Comparison of ENCODE assay signal across 32 mouse cellular contexts in the genomic region with DNA sequence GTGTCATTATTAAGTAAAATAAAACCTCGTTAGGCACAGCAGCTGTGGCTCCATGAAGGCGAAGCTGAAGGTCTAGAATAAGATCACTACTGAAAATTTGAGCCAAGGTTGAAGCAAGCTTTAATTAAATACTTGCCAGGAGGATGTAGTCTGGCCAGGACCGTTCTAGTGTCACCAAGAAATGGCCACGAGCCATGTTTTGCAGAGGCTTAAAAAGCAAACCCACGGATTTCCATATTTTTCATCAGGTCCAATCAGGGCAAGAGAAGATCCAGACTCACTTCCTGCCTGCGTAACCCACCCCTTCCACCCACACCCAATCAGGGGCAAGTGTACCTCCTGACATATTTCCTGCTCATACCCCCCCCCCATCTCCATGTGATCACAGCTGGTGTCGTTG.
"Had no signal": no experiment of that assay in that cellular context is flagged by ENCODE, and none has a peak within 500 bp of the region (broad histone marks: within the 10 kb centered on the region; RNA-seq: fewer than 3 reads in every experiment).

No protein-coding gene starts in this region.

- H3K4me1 ChIP-seq: limb, embryonic 10.5 days; limb, embryonic 12.5 days; limb, embryonic 13.5 days; limb, embryonic 15.5 days; liver, embryonic 12.5 days; liver, embryonic 13.5 days; liver, embryonic 15.5 days; lung, embryonic 15.5 days; megakaryocyte, embryonic 14.5 days; midbrain, embryonic 10.5 days; midbrain, embryonic 12.5 days; midbrain, embryonic 13.5 days; midbrain, embryonic 15.5 days; neural tube, embryonic 12.5 days had no signal

- H3K4me3 ChIP-seq: limb, embryonic 10.5 days; limb, embryonic 12.5 days; limb, embryonic 13.5 days; limb, embryonic 15.5 days; liver, embryonic 12.5 days; liver, embryonic 13.5 days; liver, embryonic 15.5 days; lung, embryonic 15.5 days; megakaryocyte, embryonic 14.5 days; midbrain, embryonic 10.5 days; midbrain, embryonic 12.5 days; midbrain, embryonic 13.5 days; midbrain, embryonic 15.5 days; myocyte; neural tube, embryonic 12.5 days had no signal

- H3K9ac ChIP-seq: limb, embryonic 12.5 days; limb, embryonic 13.5 days; limb, embryonic 15.5 days; liver, embryonic 12.5 days; liver, embryonic 13.5 days; liver, embryonic 14.5 days; liver, embryonic 15.5 days; liver, postnatal 0 days; lung, embryonic 14.5 days; lung, embryonic 15.5 days; midbrain, embryonic 12.5 days; midbrain, embryonic 13.5 days; midbrain, embryonic 15.5 days; neural tube, embryonic 12.5 days had no signal

- H3K4me2 ChIP-seq: limb, embryonic 12.5 days; limb, embryonic 13.5 days; limb, embryonic 15.5 days; liver, embryonic 11.5 days; liver, embryonic 12.5 days; liver, embryonic 13.5 days; liver, embryonic 15.5 days; lung, embryonic 14.5 days; lung, embryonic 15.5 days; midbrain, embryonic 11.5 days; midbrain, embryonic 12.5 days; midbrain, embryonic 13.5 days; midbrain, embryonic 15.5 days; neural tube, embryonic 12.5 days had no signal

- ATAC-seq: liver, embryonic 12.5 days; liver, postnatal 0 days; lung, postnatal 0 days; midbrain, embryonic 13.5 days; midbrain, embryonic 15.5 days; midbrain, embryonic 16.5 days had no signal

- H3K36me3 ChIP-seq: limb, embryonic 10.5 days; limb, embryonic 12.5 days; limb, embryonic 13.5 days; limb, embryonic 15.5 days; liver, embryonic 12.5 days; liver, embryonic 13.5 days; liver, embryonic 15.5 days; lung, embryonic 15.5 days; midbrain, embryonic 10.5 days; midbrain, embryonic 12.5 days; midbrain, embryonic 13.5 days; midbrain, embryonic 15.5 days; neural tube, embryonic 12.5 days had no signal

- H3K27ac ChIP-seq: limb, embryonic 10.5 days; limb, embryonic 12.5 days; limb, embryonic 13.5 days; limb, embryonic 15.5 days; liver, embryonic 12.5 days; liver, embryonic 13.5 days; liver, embryonic 14.5 days; liver, embryonic 15.5 days; lung, embryonic 15.5 days; macrophage; midbrain, embryonic 10.5 days; midbrain, embryonic 12.5 days; midbrain, embryonic 13.5 days; midbrain, embryonic 15.5 days; neural tube, embryonic 12.5 days had no signal

- DNase-seq: left cerebral cortex, postnatal 4 days; liver; liver, embryonic 13.5 days; liver, postnatal 0 days; lung, adult 18-20 months; lung, adult 2 months; lung, embryonic 14.5 days; lung, postnatal 10 days; lung, postnatal 14 days; lung, postnatal 36 days; lung, postnatal 4 days; midbrain, embryonic 14.5 days had no signal

- H3K9me3 ChIP-seq: limb, embryonic 10.5 days; limb, embryonic 12.5 days; limb, embryonic 13.5 days; limb, embryonic 15.5 days; liver, embryonic 12.5 days; liver, embryonic 13.5 days; liver, embryonic 15.5 days; lung, embryonic 15.5 days; megakaryocyte, embryonic 14.5 days; midbrain, embryonic 10.5 days; midbrain, embryonic 12.5 days; midbrain, embryonic 13.5 days; midbrain, embryonic 15.5 days; neural tube, embryonic 12.5 days had no signal

- H3K27me3 ChIP-seq: limb, embryonic 12.5 days; limb, embryonic 13.5 days; limb, embryonic 15.5 days; liver, embryonic 12.5 days; liver, embryonic 13.5 days; liver, embryonic 15.5 days; lung, embryonic 15.5 days; megakaryocyte, embryonic 14.5 days; midbrain, embryonic 12.5 days; midbrain, embryonic 13.5 days; midbrain, embryonic 15.5 days; neural tube, embryonic 12.5 days had no signal
